8 mouse cellular contexts compared by ENCODE assay signal in the genomic region with DNA sequence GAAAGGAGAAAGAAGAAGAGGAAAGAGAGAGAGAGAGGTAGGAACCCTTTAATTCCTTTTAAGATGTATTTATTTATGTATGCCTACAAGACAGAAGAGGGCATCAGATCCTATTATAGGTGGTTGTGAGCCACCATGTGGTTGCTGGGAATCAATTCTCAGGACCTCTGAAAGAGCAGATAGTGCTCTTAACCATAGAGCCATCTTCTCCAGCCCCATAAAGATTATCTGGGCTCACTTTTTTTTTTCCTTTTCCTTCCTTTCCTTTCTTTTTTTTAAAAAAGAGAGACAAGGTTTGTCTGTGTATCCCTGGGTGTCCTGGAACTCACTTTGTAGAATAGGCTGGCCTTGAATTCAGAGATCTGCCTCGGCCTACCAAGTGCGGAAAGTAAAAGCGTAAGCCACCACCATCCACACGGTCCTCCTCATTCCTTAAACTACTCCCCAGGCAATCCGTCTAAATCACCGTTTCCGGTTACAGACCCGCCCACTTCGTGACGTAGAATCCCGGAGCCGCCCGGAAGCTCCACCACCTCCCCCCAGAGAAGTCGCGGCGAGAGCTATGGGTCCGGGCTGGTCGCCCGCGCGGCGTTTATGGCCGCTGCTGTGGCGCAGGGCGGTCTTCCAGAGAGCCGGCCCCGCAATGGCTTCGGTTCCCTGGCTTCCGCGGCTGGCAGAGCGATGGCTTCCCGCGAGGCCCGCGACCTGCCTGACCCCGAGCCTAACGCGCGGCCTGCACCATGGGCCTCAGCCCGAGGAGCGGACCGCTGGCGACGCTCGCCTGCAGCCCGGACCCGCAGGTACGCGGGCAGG. TPM values are rescaled to one million over a fixed set of nuclear protein-coding genes. Genes with fewer than 3 reads are reported as not detected.
DNase-seq lines count a peak whose midpoint lies in the region; ATAC-seq and TF ChIP-seq lines count a peak whose summit lies in the region.

A gene (plus strand): TSS at position 492 of the 813 bp plus-strand sequence.

- H3K4me3 ChIP-seq in E14TG2a.4 (replicated peaks; ENCODE audit: low read length): peak within 1 kb of the TSS; percentile 98
- H3K4me3 ChIP-seq in forebrain, embryonic 12.5 days (replicated peaks): peak within 1 kb of the TSS; percentile 99
- peak within 1 kb of the TSS; percentile 76 for H3K4me3 ChIP-seq in heart, postnatal 0 days (ENCODE audit: low read depth, low read length)
- H3K4me3 ChIP-seq in liver, embryonic 16.5 days (ENCODE audit: low read depth, low read length): peak within 1 kb of the TSS; percentile 96
- H3K4me3 ChIP-seq in neural tube, embryonic 13.5 days: peak within 1 kb of the TSS; percentile 81
- H3K4me3 ChIP-seq in testis, adult 2 months (ENCODE audit: control insufficient read depth, low read depth, low read length): peak within 1 kb of the TSS; percentile 99

- H3K4me1 ChIP-seq in E14TG2a.4 (replicated peaks; ENCODE audit: low read depth, low read length): peaks cover 34% of the 10 kb centered on the region
- H3K4me1 ChIP-seq in forebrain, embryonic 12.5 days: peaks cover 23% of the 10 kb centered on the region
- H3K4me1 ChIP-seq in heart, postnatal 0 days (ENCODE audit: control insufficient read depth, insufficient read depth): peaks cover 11% of the 10 kb centered on the region; the same call in 1 of the 2 replicates
- H3K4me1 ChIP-seq in liver, embryonic 16.5 days (ENCODE audit: control insufficient read depth, low read depth, low read length): peaks cover 12% of the 10 kb centered on the region
- peaks cover 26% of the 10 kb centered on the region for H3K4me1 ChIP-seq in neural tube, embryonic 13.5 days (replicated peaks)
- H3K4me1 ChIP-seq in testis, adult 2 months (ENCODE audit: control insufficient read depth, insufficient read depth, low read length): peaks cover 6% of the 10 kb centered on the region

- no peak for TF ChIP-seq CTCF in E14TG2a.4 (conservative IDR thresholded peaks at IDR 0.05; ENCODE audit: low read length)
- TF ChIP-seq CTCF in heart, postnatal 0 days (IDR thresholded peaks at IDR 0.05; ENCODE audit: low read depth): no peak
- TF ChIP-seq CTCF in testis, adult 2 months (IDR thresholded peaks at IDR 0.05; ENCODE audit: control insufficient read depth, insufficient read depth, insufficient replicate concordance, low read depth, low read length): no peak

- peak; percentile 96 for ATAC-seq in forebrain, embryonic 12.5 days (ENCODE audit: low FRiP score)
- peak; percentile 98 for ATAC-seq in heart, postnatal 0 days (ENCODE audit: insufficient read depth, low read depth)
- ATAC-seq in liver, embryonic 16.5 days (ENCODE audit: low read depth): peak; percentile 96
- ATAC-seq in neural tube, embryonic 13.5 days (ENCODE audit: low read depth): peak; percentile 98

- no peaks in the 10 kb centered on the region for H3K27me3 ChIP-seq in E14TG2a.4 (ENCODE audit: insufficient read depth, low read length)
- H3K27me3 ChIP-seq in forebrain, embryonic 12.5 days: no peaks in the 10 kb centered on the region
- no peaks in the 10 kb centered on the region for H3K27me3 ChIP-seq in heart, postnatal 0 days (ENCODE audit: control insufficient read depth, insufficient read depth, low read length)
- no peaks in the 10 kb centered on the region for H3K27me3 ChIP-seq in liver, embryonic 16.5 days (ENCODE audit: control insufficient read depth, insufficient read depth, low read depth, low read length)
- H3K27me3 ChIP-seq in neural tube, embryonic 13.5 days: no peaks in the 10 kb centered on the region
- H3K27me3 ChIP-seq in testis, adult 2 months (ENCODE audit: control insufficient read depth, insufficient read depth, low read length): no peaks in the 10 kb centered on the region

- peak within 1 kb of the TSS; percentile 93 for H3K9ac ChIP-seq in forebrain, embryonic 12.5 days
- peak within 1 kb of the TSS; percentile 87 for H3K9ac ChIP-seq in heart, postnatal 0 days (replicated peaks; ENCODE audit: low read depth, low read length)
- H3K9ac ChIP-seq in liver, embryonic 16.5 days (ENCODE audit: low read depth, low read length): peak within 1 kb of the TSS; percentile 94
- peak within 1 kb of the TSS; percentile 94 for H3K9ac ChIP-seq in neural tube, embryonic 13.5 days

- H3K36me3 ChIP-seq in E14TG2a.4 (ENCODE audit: insufficient read depth, low read length): peaks cover 29% of the 10 kb centered on the region
- no peaks in the 10 kb centered on the region for H3K36me3 ChIP-seq in forebrain, embryonic 12.5 days (replicated peaks)
- 0 out of 2 replicates have a peak, but pooled peaks cover 4% of the 10 kb centered on the region for H3K36me3 ChIP-seq in heart, postnatal 0 days (replicated peaks; ENCODE audit: control insufficient read depth, insufficient read depth, low read length)
- H3K36me3 ChIP-seq in liver, embryonic 16.5 days (ENCODE audit: control insufficient read depth, insufficient read depth): no peaks in the 10 kb centered on the region
- no peaks in the 10 kb centered on the region for H3K36me3 ChIP-seq in neural tube, embryonic 13.5 days
- H3K36me3 ChIP-seq in testis, adult 2 months (ENCODE audit: control insufficient read depth, insufficient read depth, low read length): no peaks in the 10 kb centered on the region

- H3K9me3 ChIP-seq in E14TG2a.4 (ENCODE audit: low read length): no peaks in the 10 kb centered on the region
- H3K9me3 ChIP-seq in forebrain, embryonic 12.5 days: no peaks in the 10 kb centered on the region
- no peaks in the 10 kb centered on the region for H3K9me3 ChIP-seq in heart, postnatal 0 days (replicated peaks; ENCODE audit: control insufficient read depth, low read length)
- H3K9me3 ChIP-seq in liver, embryonic 16.5 days (replicated peaks; ENCODE audit: control insufficient read depth, low read length): no peaks in the 10 kb centered on the region
- H3K9me3 ChIP-seq in neural tube, embryonic 13.5 days: no peaks in the 10 kb centered on the region

- under 1% methylated on average over 49 of the region's 49 CpGs for WGBS in forebrain, embryonic 12.5 days
- WGBS in heart, postnatal 0 days: under 1% methylated on average over 47 of the region's 49 CpGs
- 0% methylated on average over 49 of the region's 49 CpGs for WGBS in liver, embryonic 16.5 days (ENCODE audit: insufficient replicate concordance)
- 0% methylated on average over 49 of the region's 49 CpGs for WGBS in neural tube, embryonic 13.5 days

- peak; percentile 91 for DNase-seq in c-Kit-positive CD71-positive TER-119-positive erythroid progenitor cells, embryonic 14.5 days (ENCODE audit: low spot score)
- DNase-seq in heart, postnatal 0 days (ENCODE audit: low spot score): peak; percentile 94
- DNase-seq in kidney, postnatal 4 days: peak; percentile 97 to 98

- peak within 1 kb of the TSS; percentile 80 for H3K27ac ChIP-seq in forebrain, embryonic 12.5 days
- peak within 1 kb of the TSS; percentile 79 for H3K27ac ChIP-seq in heart, postnatal 0 days (ENCODE audit: low read depth)
- peak within 1 kb of the TSS; percentile 74 for H3K27ac ChIP-seq in liver, embryonic 16.5 days (ENCODE audit: low read length)
- peak within 1 kb of the TSS; percentile 85 for H3K27ac ChIP-seq in neural tube, embryonic 13.5 days (replicated peaks)
- H3K27ac ChIP-seq in testis, adult 2 months (ENCODE audit: control insufficient read depth, insufficient read depth, low read depth, low read length): peak within 1 kb of the TSS; percentile 86

- peak within 1 kb of the TSS; percentile 70 for H3K4me2 ChIP-seq in forebrain, embryonic 12.5 days
- H3K4me2 ChIP-seq in heart, postnatal 0 days (ENCODE audit: low read depth, low read length): peak within 1 kb of the TSS; percentile 88
- peak within 1 kb of the TSS; percentile 84 for H3K4me2 ChIP-seq in liver, embryonic 16.5 days (ENCODE audit: low read depth, low read length)
- peak within 1 kb of the TSS; percentile 84 for H3K4me2 ChIP-seq in neural tube, embryonic 13.5 days

- TF ChIP-seq EP300 in heart, postnatal 0 days (IDR thresholded peaks at IDR 0.05; ENCODE audit: low read depth): no peak

- TF ChIP-seq POLR2A in testis, adult 2 months (IDR thresholded peaks at IDR 0.05; ENCODE audit: control insufficient read depth, low read depth, low read length): peak; percentile 82

RNA-seq across cellular contexts. Expression of the gene that starts here (rescaled TPM):
- 58.7 and 67.8 TPM in 2 replicates for polyA plus RNA-seq in forebrain, embryonic 12.5 days (2016; fragmentation: Nextera tagmentation; extraction: Ambion mirVana)
- 20.0 and 35.3 TPM in 2 replicates for total RNA-seq in heart, postnatal 0 days (2014; rRNA removed; ENCODE audit: low replicate concordance)
- polyA plus RNA-seq in heart, postnatal 0 days (2015; fragmentation: Nextera tagmentation; extraction: Ambion mirVana): 97.6 and 105 TPM in 2 replicates
- polyA plus RNA-seq in liver, embryonic 16.5 days (2015; fragmentation: Nextera tagmentation; extraction: Ambion mirVana): 28.8 and 30.0 TPM in 2 replicates
- polyA plus RNA-seq in neural tube, embryonic 13.5 days (2015; fragmentation: Nextera tagmentation; extraction: Ambion mirVana): 70.2 and 73.9 TPM in 2 replicates
- polyA plus RNA-seq in testis, adult 2 months (2012; rRNA removed): 8.4 and 11.6 TPM in 2 replicates

Comparison
In these comparisons a context has a peak if more than half of its experiments do, and no peak if none do; other contexts are left out.
1. Peak in every context shown above with its lines: DNase-seq, ATAC-seq, H3K4me3 ChIP-seq and H3K27ac ChIP-seq.